Mouse (Mus musculus): ENCODE data around the gene Neb. TPM values are rescaled to one million over a fixed set of nuclear protein-coding genes. Genes with fewer than 3 reads are reported as not detected.

Gene Neb
- total and polyA plus RNA-seq, 3 experiments, result 0.12 to 0.70 TPM; not detected in 1

- no peak for TF ChIP-seq GABPA (IDR thresholded peaks at IDR 0.05; ENCODE audit: low read depth, low read length)
- no peak for TF ChIP-seq CHD2 (IDR thresholded peaks at IDR 0.05; ENCODE audit: low read length)
- no peak for TF ChIP-seq MAX (IDR thresholded peaks at IDR 0.05; ENCODE audit: low read length)
These were observed 397 bp downstream of the Neb start (continued) for GRCm38 (mm10) chr2:52377706-52378447.

GRCm38 (mm10) chr2:52374706-52375105 lies 3.6 kb downstream of the Neb start:
- peaks cover 0 to 2% of the 10 kb centered on the region in 2 experiments; a peak in 2 of 4 replicates for H3K36me3 ChIP-seq (ENCODE audit: control insufficient read depth in 1 of 2, insufficient read depth in 2 of 2, low read length in 2 of 2)
- H3K27me3 ChIP-seq (ENCODE audit: control insufficient read depth in 1 of 2, insufficient read depth in 2 of 2, low read length in 2 of 2), result no peaks in the 10 kb centered on the region; a peak in 2 of 4 replicates
- H3K9ac ChIP-seq (ENCODE audit: control insufficient read depth, low read depth, low read length, poor library complexity, severe bottlenecking), result no peak overlapping the region
- no peak overlapping the region for H3K4me3 ChIP-seq (ENCODE audit: control insufficient read depth in 1 of 2, insufficient read depth in 1 of 2, low read depth in 2 of 2, low read length in 2 of 2)
- no peak overlapping the region for H3K27ac ChIP-seq (ENCODE audit: control insufficient read depth, low read depth, low read length)
- no peak for TF ChIP-seq MXI1 (IDR thresholded peaks at IDR 0.05; ENCODE audit: low read depth, low read length)
- TF ChIP-seq GATA1 (IDR thresholded peaks at IDR 0.05; ENCODE audit: low read depth, low read length), result no peak
- TF ChIP-seq ELF1 (IDR thresholded peaks at IDR 0.05; ENCODE audit: low read depth, low read length), result no peak
- TF ChIP-seq CTCF (IDR thresholded peaks at IDR 0.05 in 2 of 3, conservative IDR thresholded peaks at IDR 0.05 in 1 of 3; ENCODE audit: control insufficient read depth in 1 of 3, insufficient read depth in 1 of 3, low read depth in 2 of 3, low read length in 3 of 3, poor library complexity in 1 of 3, severe bottlenecking in 1 of 3), result no peak
- no peak for TF ChIP-seq NELFE (IDR thresholded peaks at IDR 0.05; ENCODE audit: low read depth, low read length)
- TF ChIP-seq POLR2A (IDR thresholded peaks at IDR 0.05; ENCODE audit: control insufficient read depth in 1 of 2, insufficient read depth in 1 of 2, low read depth in 1 of 2, low read length in 2 of 2, poor library complexity in 1 of 2), result no peak
- TF ChIP-seq GABPA (IDR thresholded peaks at IDR 0.05; ENCODE audit: low read depth, low read length), result no peak
- TF ChIP-seq HCFC1 (IDR thresholded peaks at IDR 0.05; ENCODE audit: low read depth, low read length), result no peak
- no peak for TF ChIP-seq TBP (IDR thresholded peaks at IDR 0.05; ENCODE audit: low read depth, low read length)
- TF ChIP-seq POLR2AphosphoS5 (IDR thresholded peaks at IDR 0.05; ENCODE audit: borderline replicate concordance, low read depth, low read length), result no peak
- no peak for TF ChIP-seq SIN3A (IDR thresholded peaks at IDR 0.05; ENCODE audit: low read length)
- TF ChIP-seq TCF12 (IDR thresholded peaks at IDR 0.05; ENCODE audit: low read depth, low read length), result no peak
- no peak for TF ChIP-seq NRF1 (IDR thresholded peaks at IDR 0.05; ENCODE audit: insufficient read depth, low read depth, low read length, poor library complexity, severe bottlenecking)
- TF ChIP-seq MAFK (IDR thresholded peaks at IDR 0.05; ENCODE audit: borderline replicate concordance, low read depth, low read length), result no peak
- TF ChIP-seq ZNF384 (IDR thresholded peaks at IDR 0.05; ENCODE audit: low read depth, low read length), result no peak
- no peaks in the 10 kb centered on the region; a peak in 1 of 4 replicates for H3K4me1 ChIP-seq (ENCODE audit: control insufficient read depth in 1 of 2, insufficient read depth in 2 of 2, low read length in 2 of 2)
- H3K79me2 ChIP-seq (ENCODE audit: control insufficient read depth, insufficient read depth, low read length, poor library complexity), result no peaks in the 10 kb centered on the region
- H3K9me3 ChIP-seq (replicated peaks; ENCODE audit: insufficient read depth, low read length), result no peaks in the 10 kb centered on the region
- no peak for DNase-seq (ENCODE audit: low read depth, low spot score)

DNA sequence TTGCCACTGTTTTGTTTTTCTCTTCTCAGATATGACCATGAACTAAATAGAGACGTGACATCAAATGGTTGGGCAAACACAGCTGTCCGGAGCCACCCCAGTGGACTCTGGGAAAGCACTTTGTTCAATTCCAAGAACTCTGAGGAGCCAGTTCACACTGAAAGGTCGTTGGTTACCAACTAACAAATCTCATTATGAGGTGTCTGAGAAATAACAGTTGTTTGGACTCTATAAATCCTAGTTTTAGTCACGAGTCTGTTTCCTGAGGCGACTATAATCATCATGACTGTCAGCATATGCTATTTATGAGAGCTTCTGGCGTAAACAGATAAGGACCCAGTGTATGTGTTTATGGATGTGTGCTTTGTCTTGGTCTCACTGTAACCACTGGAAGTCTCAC lies 5.8 kb downstream of the Neb start:
- H3K27me3 ChIP-seq (ENCODE audit: control insufficient read depth in 1 of 2, insufficient read depth in 2 of 2, low read length in 2 of 2), result no peaks in the 10 kb centered on the region; a peak in 2 of 4 replicates
- no peaks in the 10 kb centered on the region for H3K4me1 ChIP-seq (ENCODE audit: control insufficient read depth in 1 of 2, insufficient read depth in 2 of 2, low read length in 2 of 2)
- no peak overlapping the region for H3K9ac ChIP-seq (ENCODE audit: control insufficient read depth, low read depth, low read length, poor library complexity, severe bottlenecking)
- H3K27ac ChIP-seq (ENCODE audit: control insufficient read depth, low read depth, low read length), result no peak overlapping the region
- no peak for DNase-seq (ENCODE audit: low read depth, low spot score)
- H3K4me3 ChIP-seq (ENCODE audit: control insufficient read depth in 1 of 2, insufficient read depth in 1 of 2, low read depth in 2 of 2, low read length in 2 of 2), result no peak overlapping the region
- H3K79me2 ChIP-seq (ENCODE audit: control insufficient read depth, insufficient read depth, low read length, poor library complexity), result no peaks in the 10 kb centered on the region
- H3K36me3 ChIP-seq (ENCODE audit: control insufficient read depth in 1 of 2, insufficient read depth in 2 of 2, low read length in 2 of 2), result no peaks in the 10 kb centered on the region
- H3K9me3 ChIP-seq (replicated peaks; ENCODE audit: insufficient read depth, low read length), result no peaks in the 10 kb centered on the region
- TF ChIP-seq SIN3A (IDR thresholded peaks at IDR 0.05; ENCODE audit: low read length) (no peak), EP300 (IDR thresholded peaks at IDR 0.05; ENCODE audit: low read depth in 1 of 2, low read length in 2 of 2) (no peak), ELF1 (IDR thresholded peaks at IDR 0.05; ENCODE audit: low read depth, low read length) (no peak), ZNF384 (IDR thresholded peaks at IDR 0.05; ENCODE audit: low read depth, low read length) (no peak), MAX (IDR thresholded peaks at IDR 0.05; ENCODE audit: low read length) (no peak), GATA1 (IDR thresholded peaks at IDR 0.05; ENCODE audit: low read depth, low read length) (no peak), UBTF (IDR thresholded peaks at IDR 0.05; ENCODE audit: borderline replicate concordance, insufficient read depth, low read depth, low read length) (no peak), CHD1 (IDR thresholded peaks at IDR 0.05; ENCODE audit: low read depth, low read length) (no peak), BHLHE40 (IDR thresholded peaks at IDR 0.05; ENCODE audit: borderline replicate concordance, low read depth, low read length) (no peak), RCOR1 (IDR thresholded peaks at IDR 0.05; ENCODE audit: low read depth, low read length) (no peak), ZC3H11A (IDR thresholded peaks at IDR 0.05; ENCODE audit: low read depth, low read length) (no peak), POLR2AphosphoS5 (IDR thresholded peaks at IDR 0.05; ENCODE audit: borderline replicate concordance, low read depth, low read length) (no peak), KAT2A (conservative IDR thresholded peaks at IDR 0.05; ENCODE audit: low read depth, low read length) (no peak), NRF1 (IDR thresholded peaks at IDR 0.05; ENCODE audit: insufficient read depth, low read depth, low read length, poor library complexity, severe bottlenecking) (no peak), MYB (IDR thresholded peaks at IDR 0.05; ENCODE audit: low read depth, low read length) (no peak), MAFK (IDR thresholded peaks at IDR 0.05; ENCODE audit: borderline replicate concordance, low read depth, low read length) (no peak), USF1 (IDR thresholded peaks at IDR 0.05; ENCODE audit: low read depth, low read length) (no peak), HCFC1 (IDR thresholded peaks at IDR 0.05; ENCODE audit: low read depth, low read length) (no peak), TAL1 (IDR thresholded peaks at IDR 0.05; ENCODE audit: low read length) (no peak)

Measured in MEL (cell line).